Mouse (Mus musculus) adrenal gland, adult 2 months (tissue): ENCODE results near the gene Nos1ap. TPM values are rescaled to one million over a fixed set of nuclear protein-coding genes. Genes with fewer than 3 reads are reported as not detected.

Experiments used
- DNase-seq: peaks from one replicate; pipeline ENCODE4 v3.0.0; 2021
- polyA plus RNA-seq: library from polyadenylated mRNA; depleted of rRNA; stranded (reverse); fragments of >200 nt; gene quantifications from 2 replicates; pipeline ENCODE4 v1.2.3, GENCODE M21; 2012
- total RNA-seq, 2 experiments: library from RNA; stranded (reverse); gene quantifications; 2 replicates each; pipeline ENCODE4 v1.2.3; 2021

Nos1ap gene
- total and polyA plus RNA-seq, 3 experiments = 22.0 to 44.8 (median 24.1) TPM

GRCm38 (mm10) chr1:170501970-170502369, 87.7 kb downstream of the Nos1ap start:
- DNase-seq = no peak

GRCm38 (mm10) chr1:170501556-170501955, 88.1 kb downstream of the Nos1ap start:
- DNase-seq = no peak

GRCm38 (mm10) chr1:170499891-170500290, 89.8 kb downstream of the Nos1ap start:
- DNase-seq = no peak

GRCm38 (mm10) chr1:170499466-170499865, 90.2 kb downstream of the Nos1ap start:
- no peak for DNase-seq

GRCm38 (mm10) chr1:170498645-170499044, 91.0 kb downstream of the Nos1ap start:
- DNase-seq = no peak

- peak; percentile 64 for DNase-seq
Measured at GRCm38 (mm10) chr1:170496221-170496620, 93.4 kb downstream of the Nos1ap start.

GRCm38 (mm10) chr1:170495538-170496183, 94.0 kb downstream of the Nos1ap start:
- DNase-seq = no peak

- no peak for DNase-seq
Measured at GRCm38 (mm10) chr1:170492527-170492926, 97.1 kb downstream of the Nos1ap start.

GRCm38 (mm10) chr1:170492027-170492426, 97.6 kb downstream of the Nos1ap start:
- no peak for DNase-seq

- DNase-seq = no peak
Measured at GRCm38 (mm10) chr1:170489936-170490335, 99.7 kb downstream of the Nos1ap start.

- no peak for DNase-seq
Measured at GRCm38 (mm10) chr1:170489450-170489849, 100.2 kb downstream of the Nos1ap start.

GRCm38 (mm10) chr1:170485119-170485518, 104.5 kb downstream of the Nos1ap start:
- DNase-seq = no peak

GRCm38 (mm10) chr1:170482236-170482905, 107.3 kb downstream of the Nos1ap start:
- no peak for DNase-seq

- DNase-seq = peak; percentile 73
Measured at GRCm38 (mm10) chr1:170481093-170481492, 108.6 kb downstream of the Nos1ap start.

- no peak for DNase-seq
Measured at GRCm38 (mm10) chr1:170479458-170479798, 110.2 kb downstream of the Nos1ap start.

GRCm38 (mm10) chr1:170478791-170479457, 110.7 kb downstream of the Nos1ap start:
- DNase-seq = no peak

GRCm38 (mm10) chr1:170477636-170478600, 111.7 kb downstream of the Nos1ap start:
- DNase-seq = peak; percentile 28

- no peak for DNase-seq
Measured at GRCm38 (mm10) chr1:170473460-170473859, 116.2 kb downstream of the Nos1ap start.

GRCm38 (mm10) chr1:170472861-170473260, 116.8 kb downstream of the Nos1ap start:
- DNase-seq = no peak

GRCm38 (mm10) chr1:170466099-170467009, 123.3 kb downstream of the Nos1ap start:
- DNase-seq = peak; percentile 50

GRCm38 (mm10) chr1:170462140-170462539, 127.5 kb downstream of the Nos1ap start:
- DNase-seq = no peak
